Mouse (Mus musculus) frontal cortex, postnatal 36 days (tissue): ENCODE results near the gene Scarf1.

Experiments
- DNase-seq, 2 experiments: peaks; one replicate each; pipeline ENCODE4 v3.0.0; 2022; ENCODE audit warnings: low spot score in 2 of 2

Gene Scarf1

GRCm38 (mm10) chr11:75512301-75513018 lies 880 bp upstream of the Scarf1 start:
- DNase-seq: no peak

- DNase-seq: no peak
Measured at GRCm38 (mm10) chr11:75515186-75515585, 1.8 kb downstream of the Scarf1 start.

- no peak for DNase-seq
Measured at GRCm38 (mm10) chr11:75519834-75520633, 6.7 kb downstream of the Scarf1 start.

DNA sequence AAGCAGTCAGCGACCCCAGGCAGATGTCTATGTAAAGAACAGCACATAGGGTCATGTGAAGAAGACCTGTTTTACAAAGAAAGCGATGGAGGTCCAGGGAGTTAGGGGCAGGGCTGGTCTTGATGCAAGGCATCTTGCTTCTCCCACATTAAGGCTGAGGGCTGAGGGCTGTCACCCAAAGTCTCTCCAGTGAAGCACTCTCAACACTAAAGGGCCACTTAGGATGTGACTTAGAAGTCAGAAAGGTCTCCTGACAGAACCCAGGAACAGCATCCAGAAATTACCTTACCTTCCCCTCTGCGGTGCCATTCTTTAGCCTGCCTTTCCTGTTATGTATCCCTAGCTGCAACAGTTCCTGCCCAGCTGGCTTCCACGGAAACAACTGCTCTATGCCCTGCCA lies 8.3 kb downstream of the Scarf1 start:
- no peak for DNase-seq

- DNase-seq: no peak
Measured at GRCm38 (mm10) chr11:75522793-75523192, 9.5 kb downstream of the Scarf1 start.

DNA sequence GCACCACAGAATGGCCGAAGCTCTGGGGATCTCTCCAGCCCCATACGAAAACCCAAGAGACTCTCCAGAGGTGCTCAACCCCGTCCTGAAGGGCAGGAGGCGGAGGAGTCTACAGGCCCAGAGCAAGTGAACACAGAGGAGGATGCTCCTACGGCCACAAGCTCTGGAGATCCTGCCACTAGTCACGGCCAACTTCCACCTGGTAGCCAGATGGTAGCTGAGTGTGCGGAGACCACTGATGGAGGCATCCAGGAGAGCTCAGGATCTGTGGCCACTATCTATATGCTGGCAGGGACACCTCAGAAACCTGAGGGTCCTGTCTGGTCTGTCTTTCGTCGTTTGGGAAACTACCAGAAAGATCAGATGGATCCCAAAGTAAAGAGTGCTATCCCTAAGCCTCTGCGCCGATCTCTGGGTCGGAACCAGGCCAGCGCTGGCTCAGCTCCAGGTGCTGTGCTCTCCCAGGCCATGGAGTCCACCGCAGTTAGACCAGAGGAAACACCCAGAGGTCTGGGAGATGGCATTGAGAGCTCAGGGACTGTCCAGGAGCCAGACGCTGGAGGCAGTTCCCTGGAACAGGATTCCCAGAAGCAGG lies 12.3 kb downstream of the Scarf1 start:
- no peak for DNase-seq

- DNase-seq: no peak
Measured at GRCm38 (mm10) chr11:75526943-75527342, 13.6 kb downstream of the Scarf1 start.

- DNase-seq: no peak
Measured at GRCm38 (mm10) chr11:75529771-75530170, 16.4 kb downstream of the Scarf1 start.

DNA sequence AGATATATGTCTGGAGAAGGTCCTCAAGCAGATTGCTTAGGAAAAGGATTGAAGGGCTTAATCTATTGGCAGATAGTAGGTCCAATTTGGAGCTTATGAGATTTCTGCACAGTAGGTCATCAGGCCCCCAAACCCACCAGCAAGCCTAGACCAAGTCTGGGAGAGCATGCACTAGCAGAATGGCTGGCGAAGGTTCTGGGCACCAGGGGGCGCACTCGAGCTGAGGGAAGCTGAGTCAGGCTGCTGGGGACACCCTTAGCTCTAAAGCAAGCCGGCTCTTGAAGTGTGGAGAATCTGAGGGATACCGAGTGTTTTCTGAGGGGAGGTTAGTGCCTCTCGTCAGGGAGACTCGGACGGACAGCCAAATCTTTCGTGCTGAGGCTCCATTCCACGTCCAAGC lies 17.0 kb downstream of the Scarf1 start:
- DNase-seq: peak; percentile 97 to 99

- DNase-seq: peak in 1 of 2 experiments; percentile 35
Measured at GRCm38 (mm10) chr11:75530845-75531373, 17.6 kb downstream of the Scarf1 start.

DNA sequence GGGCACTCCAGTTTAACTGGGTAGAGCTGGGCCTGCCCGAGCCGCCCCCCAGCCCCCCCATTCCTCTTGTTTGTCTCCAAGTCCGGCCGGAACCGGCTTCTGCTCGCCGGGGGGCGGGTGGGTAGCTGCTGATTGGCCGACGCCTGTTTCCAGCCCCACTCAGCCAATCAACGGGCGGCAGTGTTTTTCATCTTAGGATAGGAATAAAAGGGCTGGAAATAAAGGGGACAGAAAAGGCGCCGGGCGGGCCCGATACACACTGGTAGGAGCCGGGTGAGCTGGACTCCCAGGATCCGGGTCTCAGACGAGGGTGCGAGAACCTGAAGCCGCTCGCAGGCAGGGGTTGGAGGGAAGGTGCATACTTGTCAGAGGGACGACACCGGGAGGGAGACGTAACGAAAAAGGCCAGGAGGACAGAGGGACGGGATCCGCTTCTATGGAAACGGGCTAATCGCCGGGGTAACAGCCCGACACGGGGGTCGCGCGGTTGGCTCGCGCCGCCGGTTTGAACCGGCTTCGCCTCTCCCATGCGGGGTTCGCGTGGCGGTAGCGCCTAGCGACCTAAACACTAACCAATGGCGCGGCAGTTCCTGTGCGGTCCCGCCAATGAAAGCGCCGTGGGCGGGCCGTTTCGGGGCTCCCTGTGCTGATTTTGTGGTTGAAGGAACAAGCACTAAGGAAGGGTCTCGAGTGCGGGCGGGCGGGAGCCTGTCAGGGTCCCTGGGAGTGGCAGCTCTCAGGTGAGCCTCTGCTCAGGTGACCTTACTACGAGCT lies 18.3 kb downstream of the Scarf1 start, which contains the start of gene Slc43a2:
Gene Slc43a2, plus strand, starts transcription at position 226 of the 774 bp plus-strand sequence.
- peak; percentile 97 to 98 for DNase-seq

GRCm38 (mm10) chr11:75532340-75533277 lies 19.3 kb downstream of the Scarf1 start:
- peak; percentile 54 to 57 for DNase-seq

- DNase-seq: no peak
Measured at GRCm38 (mm10) chr11:75533314-75534015, 20.1 kb downstream of the Scarf1 start.

DNA sequence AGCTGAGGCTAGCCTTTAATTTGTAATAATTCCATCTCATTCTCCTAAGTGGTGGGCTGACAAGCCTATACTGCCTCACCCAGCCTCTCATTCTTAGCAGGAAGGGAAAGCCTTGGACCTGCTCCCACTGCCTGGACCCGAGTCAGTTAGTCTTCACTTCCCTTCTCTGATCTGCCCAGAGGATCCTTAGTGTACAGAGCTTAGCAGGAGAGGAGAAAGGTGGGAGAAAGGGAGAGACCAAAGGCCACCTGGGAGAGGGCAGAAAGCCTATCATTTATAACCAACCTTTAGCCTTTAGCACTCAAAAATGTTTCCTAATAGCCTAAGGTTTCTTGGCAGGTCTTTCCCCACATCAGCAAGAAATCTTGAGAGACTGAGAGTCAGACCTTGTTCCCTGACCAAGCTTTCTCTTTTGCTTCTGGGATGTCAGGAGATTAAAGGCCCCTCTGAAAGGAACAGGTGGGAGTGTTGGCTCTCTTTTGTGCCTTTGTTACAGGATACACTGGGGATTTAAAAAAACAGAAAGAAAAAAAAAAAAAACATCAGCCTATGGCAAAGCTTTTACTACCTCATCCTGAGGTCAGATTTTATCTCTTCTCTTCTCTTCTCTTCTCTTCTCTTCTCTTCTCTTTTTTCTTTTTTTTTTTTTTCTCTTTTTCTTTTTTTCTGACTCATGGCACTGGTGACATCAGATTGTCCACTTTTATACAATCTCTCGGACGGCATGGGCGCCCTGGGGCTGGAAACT lies 21.1 kb downstream of the Scarf1 start:
- no peak for DNase-seq

DNA sequence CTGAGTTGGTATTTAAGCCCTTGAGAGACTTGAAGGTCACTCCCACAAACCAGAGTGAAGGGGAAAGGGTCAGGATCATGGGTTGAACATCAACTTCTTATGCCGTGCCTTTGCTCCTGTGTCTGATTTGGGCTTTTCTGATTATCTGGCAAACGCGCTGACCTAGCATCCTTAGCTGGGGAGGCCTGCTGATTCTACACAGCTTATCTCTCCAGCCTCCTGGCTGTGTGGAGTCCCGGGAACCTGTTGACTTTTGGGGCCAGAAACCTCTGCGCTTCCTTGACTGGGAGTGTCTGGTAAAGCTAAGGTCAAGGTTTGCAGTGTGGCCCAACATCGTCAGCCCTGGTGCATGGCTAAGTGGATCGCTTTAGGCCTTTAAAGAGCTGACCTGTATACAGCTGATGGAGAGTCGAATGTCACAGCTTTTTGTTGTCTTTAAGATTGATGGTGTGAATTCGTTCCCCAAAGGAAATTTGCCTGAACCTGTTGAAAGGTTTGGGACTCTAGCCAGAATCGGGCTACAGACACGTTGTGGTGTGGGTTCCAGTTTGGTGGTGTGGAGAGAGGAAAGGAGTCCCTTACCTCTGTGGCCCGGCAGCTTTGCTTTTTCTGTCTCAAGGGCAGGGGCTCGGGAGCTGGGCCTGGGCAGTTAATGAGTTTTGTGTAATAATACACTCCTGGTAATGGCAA lies 21.9 kb downstream of the Scarf1 start:
- no peak for DNase-seq

DNA sequence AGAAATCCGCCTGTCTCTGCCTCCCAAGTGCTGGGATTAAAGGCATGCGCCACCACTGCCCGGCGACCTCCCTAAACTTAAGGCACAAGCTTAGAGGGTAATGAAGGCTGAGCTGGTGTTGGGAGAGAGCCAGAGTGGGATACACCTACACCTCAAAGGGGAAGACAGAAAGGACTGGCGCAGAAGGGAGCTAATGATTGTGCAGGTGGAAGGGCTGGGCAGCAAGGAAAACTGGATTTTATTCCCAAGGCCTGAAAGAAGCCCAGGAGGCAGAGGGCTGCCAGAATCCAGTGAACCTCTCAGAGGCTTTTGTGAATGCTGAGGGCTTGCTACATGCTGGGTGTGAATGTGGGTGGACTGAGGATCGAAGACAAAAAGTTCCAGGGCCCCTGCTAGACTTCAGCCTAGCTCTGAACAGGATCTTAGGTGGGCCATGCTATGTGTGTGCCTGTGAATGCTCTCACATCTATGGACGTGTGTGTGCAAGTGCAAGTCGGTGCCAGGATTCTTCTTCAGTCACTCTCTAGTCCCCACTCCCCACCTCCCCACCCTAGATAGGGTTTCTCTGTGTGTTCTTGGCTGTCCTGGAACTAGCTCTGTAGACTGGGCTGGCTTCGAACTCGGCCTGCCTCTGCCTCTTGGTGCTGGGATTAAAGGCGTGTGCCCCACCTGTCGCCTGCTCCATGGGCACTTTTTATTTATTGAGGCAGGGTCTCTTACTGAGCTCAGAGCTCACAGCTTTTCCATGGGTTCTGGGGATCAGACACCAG lies 23.1 kb downstream of the Scarf1 start:
- no peak for DNase-seq

- no peak for DNase-seq
Measured at GRCm38 (mm10) chr11:75537025-75537414, 23.7 kb downstream of the Scarf1 start.
